15 mouse cellular contexts compared by ENCODE assay signal in genomic region chr2:80612796-80613195, GRCm38 (mm10). TPM values are rescaled to one million over a fixed set of nuclear protein-coding genes. Genes with fewer than 3 reads are reported as not detected.
DNase-seq lines count a peak whose midpoint lies in the region; ATAC-seq lines count a peak whose summit lies in the region.
"Had no signal": no experiment of that assay in that cellular context is flagged by ENCODE, and none has a peak within 500 bp of the region (broad histone marks: within the 10 kb centered on the region; RNA-seq: fewer than 3 reads in every experiment).

No protein-coding gene starts in this region.

- H3K9me3 ChIP-seq in hindbrain, embryonic 14.5 days (ENCODE audit: control insufficient read depth, low read length), result no peaks in the 10 kb centered on the region
- no peaks in the 10 kb centered on the region for H3K9me3 ChIP-seq in hindbrain, embryonic 12.5 days (replicated peaks)
- H3K9me3 ChIP-seq: midbrain, embryonic 12.5 days had no signal

- intact Hi-C loops in heart, postnatal 36 days (cut with DNase I), result no loop called here

- H3K4me3 ChIP-seq in hindbrain, embryonic 14.5 days (replicated peaks; ENCODE audit: low read length), result no peak overlapping the region
- H3K4me3 ChIP-seq in hindbrain, embryonic 12.5 days, result no peak overlapping the region
- H3K4me3 ChIP-seq: midbrain, embryonic 12.5 days had no signal

- H3K4me1 ChIP-seq in hindbrain, embryonic 14.5 days (replicated peaks; ENCODE audit: control insufficient read depth, insufficient read depth, low read length), result peaks cover 3% of the 10 kb centered on the region
- peaks cover 3% of the 10 kb centered on the region for H3K4me1 ChIP-seq in hindbrain, embryonic 12.5 days

- peak; percentile 8 for DNase-seq in adrenal gland, postnatal 14 days
- no peak for DNase-seq in adrenal gland, adult 2 months
- DNase-seq in hindbrain, embryonic 14.5 days (ENCODE audit: low spot score), result peak; percentile 28
- peak; percentile 64 for DNase-seq in right cerebral cortex, adult 18-20 months
- DNase-seq in right cerebral cortex, postnatal 36 days (ENCODE audit: low spot score in 2 of 2), result no peak
- peak; percentile 51 for DNase-seq in right cerebral cortex, postnatal 4 days
- DNase-seq in heart, postnatal 36 days, result no peak
- DNase-seq: gastrocnemius, postnatal 14 days; kidney, postnatal 10 days had no signal

- H3K9ac ChIP-seq in hindbrain, embryonic 14.5 days, result no peak overlapping the region
- H3K9ac ChIP-seq in hindbrain, embryonic 12.5 days, result no peak overlapping the region
- H3K9ac ChIP-seq: midbrain, embryonic 12.5 days had no signal

- WGBS in hindbrain, embryonic 14.5 days, result 61% methylated on average over 2 of the region's 2 CpGs
- 74% methylated on average over 2 of the region's 2 CpGs for WGBS in hindbrain, embryonic 12.5 days

- H3K4me2 ChIP-seq in hindbrain, embryonic 14.5 days (replicated peaks), result no peak overlapping the region
- no peak overlapping the region for H3K4me2 ChIP-seq in hindbrain, embryonic 12.5 days (replicated peaks)
- H3K4me2 ChIP-seq: heart, embryonic 11.5 days; liver, embryonic 11.5 days; midbrain, embryonic 12.5 days had no signal

- H3K27ac ChIP-seq in hindbrain, embryonic 14.5 days, result no peak overlapping the region
- H3K27ac ChIP-seq in hindbrain, embryonic 12.5 days, result no peak overlapping the region
- H3K27ac ChIP-seq: midbrain, embryonic 12.5 days had no signal

- no peaks in the 10 kb centered on the region for H3K36me3 ChIP-seq in hindbrain, embryonic 14.5 days (replicated peaks; ENCODE audit: control insufficient read depth, insufficient read depth)
- H3K36me3 ChIP-seq in hindbrain, embryonic 12.5 days, result no peaks in the 10 kb centered on the region
- H3K36me3 ChIP-seq: midbrain, embryonic 12.5 days had no signal

- no peak for ATAC-seq in hindbrain, embryonic 14.5 days (ENCODE audit: low FRiP score)
- ATAC-seq in hindbrain, embryonic 12.5 days (ENCODE audit: low FRiP score), result no peak
- ATAC-seq: intestine, postnatal 0 days; lung, postnatal 0 days had no signal

- no peaks in the 10 kb centered on the region for H3K27me3 ChIP-seq in hindbrain, embryonic 14.5 days (ENCODE audit: control insufficient read depth, insufficient read depth, low read length)
- H3K27me3 ChIP-seq in hindbrain, embryonic 12.5 days, result no peaks in the 10 kb centered on the region
- H3K27me3 ChIP-seq: midbrain, embryonic 12.5 days had no signal

RNA-seq across cellular contexts. Expression of gene Dusp19, which starts 4.0 kb away (rescaled TPM):
- 10.9 and 11.8 TPM in 2 replicates for total RNA-seq in adrenal gland, postnatal 14 days (2021)
- 10 to 100 TPM; 16.0 to 19.3 TPM for total RNA-seq in adrenal gland, adult 2 months (2021)
- polyA plus RNA-seq in adrenal gland, adult 2 months (2012; rRNA removed), result 2.5 and 3.4 TPM in 2 replicates
- polyA plus RNA-seq in hindbrain, embryonic 14.5 days (2014; fragmentation: Nextera tagmentation; extraction: Ambion mirVana), result 20.0 and 20.1 TPM in 2 replicates
- 21.2 and 22.7 TPM in 2 replicates for polyA plus RNA-seq in hindbrain, embryonic 12.5 days (2016; fragmentation: Nextera tagmentation; extraction: Ambion mirVana)
- 1 to 10 TPM; 7.9 to 9.8 TPM for total RNA-seq in heart, postnatal 36 days (2021)

RNA-seq across cellular contexts. Expression of gene Nup35, which starts 4.2 kb away (rescaled TPM):
- total RNA-seq in adrenal gland, postnatal 14 days (2021), result 18.6 and 22.9 TPM in 2 replicates
- total RNA-seq in adrenal gland, adult 2 months (2021), result 10 to 100 TPM; 20.3 to 29.8 TPM
- polyA plus RNA-seq in adrenal gland, adult 2 months (2012; rRNA removed), result 19.2 and 23.2 TPM in 2 replicates
- polyA plus RNA-seq in hindbrain, embryonic 14.5 days (2014; fragmentation: Nextera tagmentation; extraction: Ambion mirVana), result 54.5 and 62.7 TPM in 2 replicates
- polyA plus RNA-seq in hindbrain, embryonic 12.5 days (2016; fragmentation: Nextera tagmentation; extraction: Ambion mirVana), result 52.3 and 53.0 TPM in 2 replicates
- 1 to 10 TPM; 5.4 to 6.0 TPM for total RNA-seq in heart, postnatal 36 days (2021)

RNA-seq across cellular contexts. Expression of gene Nckap1, which starts 31.6 kb away (rescaled TPM):
- 134 and 138 TPM in 2 replicates for total RNA-seq in adrenal gland, postnatal 14 days (2021)
- total RNA-seq in adrenal gland, adult 2 months (2021), result 100 to 1,000 TPM; 133 to 162 TPM
- polyA plus RNA-seq in adrenal gland, adult 2 months (2012; rRNA removed), result 13.5 and 18.4 TPM in 2 replicates
- 105 and 108 TPM in 2 replicates for polyA plus RNA-seq in hindbrain, embryonic 14.5 days (2014; fragmentation: Nextera tagmentation; extraction: Ambion mirVana)
- polyA plus RNA-seq in hindbrain, embryonic 12.5 days (2016; fragmentation: Nextera tagmentation; extraction: Ambion mirVana), result 109 TPM in 2 replicates
- total RNA-seq in heart, postnatal 36 days (2021), result 10 to 100 TPM; 61.8 to 64.2 TPM

Comparison
In these comparisons a context has a peak if more than half of its experiments do, and no peak if none do; other contexts are left out.
1. DNase-seq: peak in adrenal gland, postnatal 14 days (single experiment), hindbrain, embryonic 14.5 days (single experiment), right cerebral cortex, adult 18-20 months (single experiment) and right cerebral cortex, postnatal 4 days (single experiment); none in adrenal gland, adult 2 months (single experiment), right cerebral cortex, postnatal 36 days (0 of 2) and heart, postnatal 36 days (0 of 2).